Mouse (Mus musculus): ENCODE results near the gene Gucd1. TPM values are rescaled to one million over a fixed set of nuclear protein-coding genes. Genes with fewer than 3 reads are reported as not detected.
"Not testable (repeated sequence)": the region's sequence is repeated elsewhere in the genome, so short reads cannot be mapped to it uniquely, and the experiment has no call there.

The Gucd1 gene
- total and polyA plus RNA-seq, 2 experiments from 2014 or later, result 28.0 to 113 TPM

- no peaks in the 10 kb centered on the region for H3K27me3 ChIP-seq (ENCODE audit: control insufficient read depth, insufficient read depth, low read length)
- no peak for ATAC-seq (ENCODE audit: insufficient read depth, low read depth)
- no peak overlapping the region for H3K9ac ChIP-seq (replicated peaks; ENCODE audit: low read depth, low read length)
- H3K4me3 ChIP-seq (ENCODE audit: low read depth, low read length), result no peak overlapping the region
- WGBS, result 53% methylated on average over 7 of the region's 7 CpGs
- peaks cover 30% of the 10 kb centered on the region for H3K36me3 ChIP-seq (replicated peaks; ENCODE audit: control insufficient read depth, insufficient read depth, low read length)
- H3K9me3 ChIP-seq (replicated peaks; ENCODE audit: control insufficient read depth, low read length), result no peaks in the 10 kb centered on the region
- TF ChIP-seq CTCF (IDR thresholded peaks at IDR 0.05; ENCODE audit: low read depth), result no peak
- H3K27ac ChIP-seq (ENCODE audit: low read depth), result no peak overlapping the region
- DNase-seq (ENCODE audit: low spot score), result no peak
- no peak overlapping the region for H3K4me2 ChIP-seq (ENCODE audit: low read depth, low read length)
- peaks cover 22% of the 10 kb centered on the region for H3K4me1 ChIP-seq (ENCODE audit: control insufficient read depth, insufficient read depth)
These were observed 3.4 kb downstream of the Gucd1 start for GRCm38 (mm10) chr10:75514361-75514760.

GRCm38 (mm10) chr10:75513306-75514067 is 4.3 kb downstream of the Gucd1 start:
- no peak for DNase-seq (ENCODE audit: low spot score)
- Histone ChIP-seq H3K27ac (ENCODE audit: low read depth) (no peak overlapping the region), H3K4me3 (ENCODE audit: low read depth, low read length) (no peak overlapping the region), H3K36me3 (replicated peaks; ENCODE audit: control insufficient read depth, insufficient read depth, low read length) (peaks cover 36% of the 10 kb centered on the region), H3K9ac (replicated peaks; ENCODE audit: low read depth, low read length) (no peak overlapping the region), H3K4me2 (ENCODE audit: low read depth, low read length) (no peak overlapping the region), H3K4me1 (ENCODE audit: control insufficient read depth, insufficient read depth) (peaks cover 16% of the 10 kb centered on the region), H3K27me3 (ENCODE audit: control insufficient read depth, insufficient read depth, low read length) (no peaks in the 10 kb centered on the region), H3K9me3 (replicated peaks; ENCODE audit: control insufficient read depth, low read length) (no peaks in the 10 kb centered on the region)
- no peak for ATAC-seq (ENCODE audit: insufficient read depth, low read depth)
- WGBS, result 88% methylated on average over 8 of the region's 8 CpGs
- TF ChIP-seq CTCF (IDR thresholded peaks at IDR 0.05; ENCODE audit: low read depth) (no peak), EP300 (IDR thresholded peaks at IDR 0.05; ENCODE audit: low read depth) (no peak)

GRCm38 (mm10) chr10:75512796-75513195 is 5.0 kb downstream of the Gucd1 start:
- WGBS, result 87% methylated on average over 7 of the region's 7 CpGs
- DNase-seq (ENCODE audit: low spot score) (no peak), ATAC-seq (ENCODE audit: insufficient read depth, low read depth) (no peak)

GRCm38 (mm10) chr10:75511897-75512296 is 5.9 kb downstream of the Gucd1 start:
- Histone ChIP-seq H3K4me2 (ENCODE audit: low read depth, low read length) (no peak overlapping the region), H3K9ac (replicated peaks; ENCODE audit: low read depth, low read length) (no peak overlapping the region), H3K27ac (ENCODE audit: low read depth) (no peak overlapping the region), H3K36me3 (replicated peaks; ENCODE audit: control insufficient read depth, insufficient read depth, low read length) (peaks cover 52% of the 10 kb centered on the region), H3K4me3 (ENCODE audit: low read depth, low read length) (no peak overlapping the region), H3K27me3 (ENCODE audit: control insufficient read depth, insufficient read depth, low read length) (no peaks in the 10 kb centered on the region), H3K4me1 (ENCODE audit: control insufficient read depth, insufficient read depth) (peaks cover 14% of the 10 kb centered on the region), H3K9me3 (replicated peaks; ENCODE audit: control insufficient read depth, low read length) (no peaks in the 10 kb centered on the region)
- DNase-seq (ENCODE audit: low spot score), result no peak
- no peak for TF ChIP-seq CTCF (IDR thresholded peaks at IDR 0.05; ENCODE audit: low read depth)
- no peak for TF ChIP-seq EP300 (IDR thresholded peaks at IDR 0.05; ENCODE audit: low read depth)
- ATAC-seq (ENCODE audit: insufficient read depth, low read depth), result no peak
- WGBS, result 95% methylated on average over 7 of the region's 7 CpGs

More at GRCm38 (mm10) chr10:75512796-75513195, 5.0 kb downstream of the Gucd1 start:
- Histone ChIP-seq H3K4me2 (ENCODE audit: low read depth, low read length) (no peak overlapping the region), H3K27me3 (ENCODE audit: control insufficient read depth, insufficient read depth, low read length) (no peaks in the 10 kb centered on the region), H3K36me3 (replicated peaks; ENCODE audit: control insufficient read depth, insufficient read depth, low read length) (peaks cover 43% of the 10 kb centered on the region), H3K9me3 (replicated peaks; ENCODE audit: control insufficient read depth, low read length) (no peaks in the 10 kb centered on the region), H3K4me3 (ENCODE audit: low read depth, low read length) (no peak overlapping the region), H3K27ac (ENCODE audit: low read depth) (no peak overlapping the region), H3K9ac (replicated peaks; ENCODE audit: low read depth, low read length) (no peak overlapping the region), H3K4me1 (ENCODE audit: control insufficient read depth, insufficient read depth) (peaks cover 14% of the 10 kb centered on the region)
- TF ChIP-seq EP300 (IDR thresholded peaks at IDR 0.05; ENCODE audit: low read depth), result no peak
- no peak for TF ChIP-seq CTCF (IDR thresholded peaks at IDR 0.05; ENCODE audit: low read depth)

- Histone ChIP-seq H3K27ac (ENCODE audit: low read depth) (no peak overlapping the region), H3K9me3 (replicated peaks; ENCODE audit: control insufficient read depth, low read length) (no peaks in the 10 kb centered on the region), H3K9ac (replicated peaks; ENCODE audit: low read depth, low read length) (no peak overlapping the region), H3K4me3 (ENCODE audit: low read depth, low read length) (no peak overlapping the region), H3K4me1 (ENCODE audit: control insufficient read depth, insufficient read depth) (peaks cover 9% of the 10 kb centered on the region), H3K4me2 (ENCODE audit: low read depth, low read length) (no peak overlapping the region), H3K36me3 (replicated peaks; ENCODE audit: control insufficient read depth, insufficient read depth, low read length) (peaks cover 53% of the 10 kb centered on the region), H3K27me3 (ENCODE audit: control insufficient read depth, insufficient read depth, low read length) (no peaks in the 10 kb centered on the region)
- ATAC-seq (ENCODE audit: insufficient read depth, low read depth) (no peak), DNase-seq (ENCODE audit: low spot score) (no peak)
- no peak for TF ChIP-seq CTCF (IDR thresholded peaks at IDR 0.05; ENCODE audit: low read depth)
- no peak for TF ChIP-seq EP300 (IDR thresholded peaks at IDR 0.05; ENCODE audit: low read depth)
- 84% methylated on average over 9 of the region's 9 CpGs for WGBS
These were observed 6.7 kb downstream of the Gucd1 start for GRCm38 (mm10) chr10:75511060-75511459.

GRCm38 (mm10) chr10:75510446-75510845 is 7.3 kb downstream of the Gucd1 start:
- Histone ChIP-seq H3K4me2 (ENCODE audit: low read depth, low read length) (no peak overlapping the region), H3K27ac (ENCODE audit: low read depth) (no peak overlapping the region), H3K9ac (replicated peaks; ENCODE audit: low read depth, low read length) (no peak overlapping the region), H3K4me1 (ENCODE audit: control insufficient read depth, insufficient read depth) (peaks cover 3% of the 10 kb centered on the region), H3K36me3 (replicated peaks; ENCODE audit: control insufficient read depth, insufficient read depth, low read length) (peaks cover 53% of the 10 kb centered on the region), H3K4me3 (ENCODE audit: low read depth, low read length) (no peak overlapping the region), H3K27me3 (ENCODE audit: control insufficient read depth, insufficient read depth, low read length) (no peaks in the 10 kb centered on the region), H3K9me3 (replicated peaks; ENCODE audit: control insufficient read depth, low read length) (no peaks in the 10 kb centered on the region)
- no peak for TF ChIP-seq EP300 (IDR thresholded peaks at IDR 0.05; ENCODE audit: low read depth)
- TF ChIP-seq CTCF (IDR thresholded peaks at IDR 0.05; ENCODE audit: low read depth), result no peak
- DNase-seq (ENCODE audit: low spot score), result no peak
- no peak for ATAC-seq (ENCODE audit: insufficient read depth, low read depth)
- WGBS, result 75% methylated on average over 7 of the region's 7 CpGs

DNA sequence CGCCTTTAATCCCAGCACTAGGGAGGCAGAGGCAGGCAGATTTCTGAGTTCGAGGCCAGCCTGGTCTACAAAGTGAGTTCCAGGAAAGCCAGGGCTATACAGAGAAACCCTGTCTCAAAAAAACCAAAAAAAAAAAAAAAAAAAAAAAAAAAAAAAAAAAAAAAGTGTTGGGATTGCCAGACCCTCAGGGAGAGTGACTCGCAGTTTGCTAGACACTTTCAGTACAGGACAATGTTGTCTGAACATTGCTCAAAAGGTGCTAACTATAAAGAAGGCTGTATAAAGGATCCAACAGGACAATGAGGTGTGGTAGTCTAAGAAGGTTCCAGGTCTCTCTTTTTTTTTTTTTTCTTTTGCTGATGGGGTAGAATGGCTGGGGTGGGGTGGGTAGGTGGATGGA is 11.8 kb downstream of the Gucd1 start:
- not testable (repeated sequence) for H3K9me3 ChIP-seq (replicated peaks; ENCODE audit: control insufficient read depth, low read length); ATAC-seq (ENCODE audit: insufficient read depth, low read depth); DNase-seq (ENCODE audit: low spot score); H3K4me2 ChIP-seq (ENCODE audit: low read depth, low read length); H3K4me3 ChIP-seq (ENCODE audit: low read depth, low read length); H3K9ac ChIP-seq (replicated peaks; ENCODE audit: low read depth, low read length); H3K27me3 ChIP-seq (ENCODE audit: control insufficient read depth, insufficient read depth, low read length); H3K4me1 ChIP-seq (ENCODE audit: control insufficient read depth, insufficient read depth); H3K27ac ChIP-seq (ENCODE audit: low read depth)
- WGBS, result 84% methylated on average over 3 of the region's 3 CpGs
- peaks cover 42% of the 10 kb centered on the region for H3K36me3 ChIP-seq (replicated peaks; ENCODE audit: control insufficient read depth, insufficient read depth, low read length)

Data from heart, postnatal 0 days (tissue).